Comparison of ENCODE assay signal across 8 mouse cellular contexts in the genomic region with DNA sequence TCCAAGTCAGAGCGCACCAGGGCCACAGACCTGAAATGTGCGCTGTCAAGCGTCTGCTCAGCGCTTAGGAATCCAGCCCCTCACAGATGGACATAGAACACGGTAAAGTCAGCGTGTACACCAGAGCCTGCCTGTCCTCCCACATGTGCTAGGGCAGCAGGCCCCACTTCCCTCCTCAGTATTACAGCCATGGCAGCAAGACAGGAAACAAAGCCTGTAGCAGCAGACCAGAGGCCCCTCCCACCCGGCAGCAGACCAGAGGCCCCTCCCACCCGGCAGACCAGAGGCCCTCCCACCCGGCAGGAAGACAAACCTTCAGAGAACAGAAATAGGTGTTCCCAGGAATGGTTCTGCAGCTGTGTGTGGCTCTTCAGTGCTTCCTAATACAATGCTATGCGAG. TPM values are rescaled to one million over a fixed set of nuclear protein-coding genes. Genes with fewer than 3 reads are reported as not detected.
DNase-seq lines count a peak whose midpoint lies in the region; ATAC-seq and TF ChIP-seq lines count a peak whose summit lies in the region.

No protein-coding gene starts in this region.

- H3K27ac ChIP-seq in hindbrain, embryonic 10.5 days, result peak overlapping the region; percentile 50
- H3K27ac ChIP-seq in hindbrain, embryonic 11.5 days (ENCODE audit: low read depth, low read length), result no peak overlapping the region
- H3K27ac ChIP-seq in bone marrow macrophage, adult 2 months (ENCODE audit: insufficient read depth, low read depth, low read length), result peak overlapping the region; percentile 59
- H3K27ac ChIP-seq in heart, embryonic 16.5 days (ENCODE audit: low read length), result peak overlapping the region; percentile 29; the same call in 1 of the 2 replicates
- peak overlapping the region; percentile 43; the same call in 1 of the 2 replicates for H3K27ac ChIP-seq in liver, embryonic 11.5 days (ENCODE audit: low read depth, low read length)
- H3K27ac ChIP-seq in stomach, embryonic 16.5 days (ENCODE audit: low read length), result peak overlapping the region; percentile 33; the same call in 1 of the 2 replicates

- TF ChIP-seq POLR2A in bone marrow macrophage, adult 2 months (IDR thresholded peaks at IDR 0.05; ENCODE audit: borderline replicate concordance, low read depth, low read length), result no peak

- H3K36me3 ChIP-seq in hindbrain, embryonic 10.5 days, result peaks cover 66% of the 10 kb centered on the region
- peaks cover 10% of the 10 kb centered on the region for H3K36me3 ChIP-seq in hindbrain, embryonic 11.5 days (ENCODE audit: control insufficient read depth, insufficient read depth, low read length)
- peaks cover 17% of the 10 kb centered on the region for H3K36me3 ChIP-seq in heart, embryonic 16.5 days (ENCODE audit: control insufficient read depth, insufficient read depth)
- peaks cover 47% of the 10 kb centered on the region for H3K36me3 ChIP-seq in liver, embryonic 11.5 days (ENCODE audit: control insufficient read depth, insufficient read depth, low read length)
- peaks cover 20% of the 10 kb centered on the region for H3K36me3 ChIP-seq in stomach, embryonic 16.5 days (ENCODE audit: control insufficient read depth, insufficient read depth, low read length)

- TF ChIP-seq CTCF in bone marrow macrophage, adult 2 months (IDR thresholded peaks at IDR 0.05; ENCODE audit: low read depth, low read length), result no peak

- H3K4me1 ChIP-seq in hindbrain, embryonic 10.5 days (replicated peaks), result peaks cover 42% of the 10 kb centered on the region
- H3K4me1 ChIP-seq in hindbrain, embryonic 11.5 days (replicated peaks; ENCODE audit: control insufficient read depth, insufficient read depth, low read length), result peaks cover 13% of the 10 kb centered on the region
- H3K4me1 ChIP-seq in bone marrow macrophage, adult 2 months (ENCODE audit: control insufficient read depth, insufficient read depth, low read length), result peaks cover 23% of the 10 kb centered on the region
- H3K4me1 ChIP-seq in heart, embryonic 16.5 days (ENCODE audit: control insufficient read depth, insufficient read depth, low read length), result peaks cover 32% of the 10 kb centered on the region
- peaks cover 36% of the 10 kb centered on the region for H3K4me1 ChIP-seq in liver, embryonic 11.5 days (replicated peaks; ENCODE audit: control insufficient read depth, insufficient read depth, low read length)
- H3K4me1 ChIP-seq in stomach, embryonic 16.5 days (ENCODE audit: control insufficient read depth, insufficient read depth, low read length), result peaks cover 35% of the 10 kb centered on the region

- H3K4me2 ChIP-seq in hindbrain, embryonic 11.5 days (replicated peaks; ENCODE audit: low read depth, low read length), result no peak overlapping the region
- peak overlapping the region; percentile 45 for H3K4me2 ChIP-seq in heart, embryonic 16.5 days (ENCODE audit: low read depth, low read length)
- H3K4me2 ChIP-seq in liver, embryonic 11.5 days, result peak overlapping the region; percentile 92
- peak overlapping the region; percentile 40 for H3K4me2 ChIP-seq in stomach, embryonic 16.5 days (ENCODE audit: low read depth, low read length)

- WGBS in hindbrain, embryonic 10.5 days, result 50% methylated on average over 10 of the region's 10 CpGs
- WGBS in hindbrain, embryonic 11.5 days, result 51% methylated on average over 10 of the region's 10 CpGs
- WGBS in heart, embryonic 16.5 days, result 37% methylated on average over 10 of the region's 10 CpGs
- WGBS in liver, embryonic 11.5 days, result 31% methylated on average over 10 of the region's 10 CpGs
- 34% methylated on average over 10 of the region's 10 CpGs for WGBS in stomach, embryonic 16.5 days

- H3K27me3 ChIP-seq in hindbrain, embryonic 10.5 days (ENCODE audit: insufficient read depth, poor library complexity, severe bottlenecking), result no peaks in the 10 kb centered on the region
- no peaks in the 10 kb centered on the region for H3K27me3 ChIP-seq in hindbrain, embryonic 11.5 days (ENCODE audit: control insufficient read depth, insufficient read depth, low read length)
- no peaks in the 10 kb centered on the region for H3K27me3 ChIP-seq in heart, embryonic 16.5 days (ENCODE audit: control insufficient read depth, insufficient read depth, low read length)
- no peaks in the 10 kb centered on the region for H3K27me3 ChIP-seq in liver, embryonic 11.5 days (replicated peaks; ENCODE audit: control insufficient read depth, insufficient read depth, low read length)
- H3K27me3 ChIP-seq in stomach, embryonic 16.5 days (ENCODE audit: control insufficient read depth, insufficient read depth, low read length), result no peaks in the 10 kb centered on the region

- peak overlapping the region; percentile 34 for H3K4me3 ChIP-seq in hindbrain, embryonic 10.5 days
- no peak overlapping the region for H3K4me3 ChIP-seq in hindbrain, embryonic 11.5 days (ENCODE audit: low read depth, low read length)
- H3K4me3 ChIP-seq in bone marrow macrophage, adult 2 months (ENCODE audit: insufficient read depth, low read length), result peak overlapping the region; percentile 64
- H3K4me3 ChIP-seq in heart, embryonic 16.5 days (ENCODE audit: low read length), result peak overlapping the region; percentile 19; the same call in 1 of the 2 replicates
- H3K4me3 ChIP-seq in liver, embryonic 11.5 days (ENCODE audit: low read depth, low read length), result peak overlapping the region; percentile 88
- H3K4me3 ChIP-seq in stomach, embryonic 16.5 days (replicated peaks; ENCODE audit: low read length), result peak overlapping the region; percentile 26

- no peaks in the 10 kb centered on the region for H3K9me3 ChIP-seq in hindbrain, embryonic 10.5 days
- no peaks in the 10 kb centered on the region for H3K9me3 ChIP-seq in hindbrain, embryonic 11.5 days (ENCODE audit: control insufficient read depth, low read length)
- no peaks in the 10 kb centered on the region for H3K9me3 ChIP-seq in heart, embryonic 16.5 days (replicated peaks; ENCODE audit: control insufficient read depth, low read length)
- no peaks in the 10 kb centered on the region for H3K9me3 ChIP-seq in liver, embryonic 11.5 days (ENCODE audit: control insufficient read depth, low read length)
- no peaks in the 10 kb centered on the region for H3K9me3 ChIP-seq in stomach, embryonic 16.5 days (replicated peaks; ENCODE audit: control insufficient read depth, low read length)

- no peak overlapping the region for H3K9ac ChIP-seq in hindbrain, embryonic 11.5 days (ENCODE audit: low read depth, low read length)
- H3K9ac ChIP-seq in heart, embryonic 16.5 days (ENCODE audit: low read length), result 0 out of 2 replicates have a peak overlapping the region, but pooled peaks have one; percentile 3
- H3K9ac ChIP-seq in liver, embryonic 11.5 days (ENCODE audit: low read depth, low read length), result peak overlapping the region; percentile 39
- H3K9ac ChIP-seq in stomach, embryonic 16.5 days (ENCODE audit: low read length), result peak overlapping the region; percentile 56

- no peak for ATAC-seq in hindbrain, embryonic 11.5 days (ENCODE audit: low FRiP score)
- ATAC-seq in heart, embryonic 16.5 days (replicated peaks; ENCODE audit: extremely low read depth, insufficient read depth, low FRiP score), result peak; percentile 23; the same call in 1 of the 2 replicates
- ATAC-seq in liver, embryonic 11.5 days (replicated peaks; ENCODE audit: low FRiP score), result peak; percentile 37; the same call in 1 of the 2 replicates
- ATAC-seq in stomach, embryonic 16.5 days (ENCODE audit: insufficient read depth, low FRiP score), result peak; percentile 21; the same call in 1 of the 2 replicates

- DNase-seq in hindbrain, embryonic 10.5 days (ENCODE audit: low spot score), result peak; percentile 43
- DNase-seq in hindbrain, embryonic 11.5 days (ENCODE audit: low spot score), result no peak
- DNase-seq in liver, embryonic 11.5 days (ENCODE audit: low spot score), result peak; percentile 70
- no peak for DNase-seq in layer of hippocampus, postnatal 25 days (ENCODE audit: extremely low spot score in 1 of 2, low spot score in 1 of 2)
- DNase-seq in layer of hippocampus, adult 18-20 months (ENCODE audit: low spot score in 2 of 2), result no peak

RNA-seq across cellular contexts. Expression of a gene that starts 3.1 kb away (rescaled TPM):
- 333 and 374 TPM in 2 replicates for polyA plus RNA-seq in hindbrain, embryonic 10.5 days (2016; fragmentation: Nextera tagmentation; extraction: Ambion mirVana)
- 306 and 307 TPM in 2 replicates for polyA plus RNA-seq in hindbrain, embryonic 11.5 days (2014; fragmentation: Nextera tagmentation; extraction: Ambion mirVana)
- polyA plus RNA-seq in bone marrow macrophage, adult 2 months (2012; ENCODE audit: insufficient read depth, insufficient read length, missing spikeins), result 104 and 110 TPM in 2 replicates
- polyA plus RNA-seq in heart, embryonic 16.5 days (2015; fragmentation: Nextera tagmentation; extraction: Ambion mirVana), result 226 and 279 TPM in 2 replicates
- polyA plus RNA-seq in liver, embryonic 11.5 days (2014; fragmentation: Nextera tagmentation; extraction: Ambion mirVana), result 334 and 347 TPM in 2 replicates
- 250 TPM in 2 replicates for polyA plus RNA-seq in stomach, embryonic 16.5 days (2015; fragmentation: Nextera tagmentation; extraction: Ambion mirVana)
- total RNA-seq in layer of hippocampus, postnatal 25 days (2021), result 100 to 1,000 TPM; 144 to 156 TPM
- 100 to 1,000 TPM; 163 TPM for total RNA-seq in layer of hippocampus, adult 18-20 months (2021)

RNA-seq across cellular contexts. Expression of a gene that starts 15.7 kb away (rescaled TPM):
- polyA plus RNA-seq in hindbrain, embryonic 10.5 days (2016; fragmentation: Nextera tagmentation; extraction: Ambion mirVana), result 15.3 and 15.5 TPM in 2 replicates
- polyA plus RNA-seq in hindbrain, embryonic 11.5 days (2014; fragmentation: Nextera tagmentation; extraction: Ambion mirVana), result 6.9 and 8.0 TPM in 2 replicates
- polyA plus RNA-seq in bone marrow macrophage, adult 2 months (2012; ENCODE audit: insufficient read depth, insufficient read length, missing spikeins), result 46.3 and 47.1 TPM in 2 replicates
- 15.8 and 16.2 TPM in 2 replicates for polyA plus RNA-seq in heart, embryonic 16.5 days (2015; fragmentation: Nextera tagmentation; extraction: Ambion mirVana)
- polyA plus RNA-seq in liver, embryonic 11.5 days (2014; fragmentation: Nextera tagmentation; extraction: Ambion mirVana), result 11.5 and 13.8 TPM in 2 replicates
- 16.7 and 18.2 TPM in 2 replicates for polyA plus RNA-seq in stomach, embryonic 16.5 days (2015; fragmentation: Nextera tagmentation; extraction: Ambion mirVana)
- total RNA-seq in layer of hippocampus, postnatal 25 days (2021), result 10 to 100 TPM; 12.7 to 16.4 TPM
- 10 to 100 TPM; 13.5 to 15.3 TPM for total RNA-seq in layer of hippocampus, adult 18-20 months (2021)

RNA-seq across cellular contexts. Expression of a gene that starts 18.8 kb away (rescaled TPM):
- polyA plus RNA-seq in hindbrain, embryonic 10.5 days (2016; fragmentation: Nextera tagmentation; extraction: Ambion mirVana), result 3.7 and 6.5 TPM in 2 replicates
- polyA plus RNA-seq in hindbrain, embryonic 11.5 days (2014; fragmentation: Nextera tagmentation; extraction: Ambion mirVana), result 5.2 and 5.7 TPM in 2 replicates
- polyA plus RNA-seq in bone marrow macrophage, adult 2 months (2012; ENCODE audit: insufficient read depth, insufficient read length, missing spikeins), result 13.2 and 14.2 TPM in 2 replicates
- 15.0 and 16.7 TPM in 2 replicates for polyA plus RNA-seq in heart, embryonic 16.5 days (2015; fragmentation: Nextera tagmentation; extraction: Ambion mirVana)
- 5.3 and 5.4 TPM in 2 replicates for polyA plus RNA-seq in liver, embryonic 11.5 days (2014; fragmentation: Nextera tagmentation; extraction: Ambion mirVana)
- 4.7 TPM in 2 replicates for polyA plus RNA-seq in stomach, embryonic 16.5 days (2015; fragmentation: Nextera tagmentation; extraction: Ambion mirVana)
- total RNA-seq in layer of hippocampus, postnatal 25 days (2021), result 10 to 100 TPM; 74.0 to 85.1 TPM
- total RNA-seq in layer of hippocampus, adult 18-20 months (2021), result 10 to 100 TPM; 83.4 to 86.6 TPM

RNA-seq across cellular contexts. Expression of a gene that starts 54.9 kb away (rescaled TPM):
- polyA plus RNA-seq in hindbrain, embryonic 10.5 days (2016; fragmentation: Nextera tagmentation; extraction: Ambion mirVana), result 94.3 and 103 TPM in 2 replicates
- 60.2 and 60.7 TPM in 2 replicates for polyA plus RNA-seq in hindbrain, embryonic 11.5 days (2014; fragmentation: Nextera tagmentation; extraction: Ambion mirVana)
- 31.2 and 35.4 TPM in 2 replicates for polyA plus RNA-seq in bone marrow macrophage, adult 2 months (2012; ENCODE audit: insufficient read depth, insufficient read length, missing spikeins)
- polyA plus RNA-seq in heart, embryonic 16.5 days (2015; fragmentation: Nextera tagmentation; extraction: Ambion mirVana), result 41.4 and 49.3 TPM in 2 replicates
- 89.8 and 94.0 TPM in 2 replicates for polyA plus RNA-seq in liver, embryonic 11.5 days (2014; fragmentation: Nextera tagmentation; extraction: Ambion mirVana)
- 40.3 and 40.8 TPM in 2 replicates for polyA plus RNA-seq in stomach, embryonic 16.5 days (2015; fragmentation: Nextera tagmentation; extraction: Ambion mirVana)
- total RNA-seq in layer of hippocampus, postnatal 25 days (2021), result 10 to 100 TPM; 28.4 to 34.7 TPM
- total RNA-seq in layer of hippocampus, adult 18-20 months (2021), result 10 to 100 TPM; 32.9 TPM

RNA-seq across cellular contexts. Expression of a gene that starts 54.9 kb away (rescaled TPM):
- 2.9 and 3.7 TPM in 2 replicates for polyA plus RNA-seq in hindbrain, embryonic 10.5 days (2016; fragmentation: Nextera tagmentation; extraction: Ambion mirVana)
- polyA plus RNA-seq in hindbrain, embryonic 11.5 days (2014; fragmentation: Nextera tagmentation; extraction: Ambion mirVana), result 2.0 and 2.3 TPM in 2 replicates
- 0.56 and 1.3 TPM in 2 replicates for polyA plus RNA-seq in bone marrow macrophage, adult 2 months (2012; ENCODE audit: insufficient read depth, insufficient read length, missing spikeins)
- 2.0 and 2.3 TPM in 2 replicates for polyA plus RNA-seq in heart, embryonic 16.5 days (2015; fragmentation: Nextera tagmentation; extraction: Ambion mirVana)
- polyA plus RNA-seq in liver, embryonic 11.5 days (2014; fragmentation: Nextera tagmentation; extraction: Ambion mirVana), result 4.2 and 4.3 TPM in 2 replicates
- 1.2 and 2.1 TPM in 2 replicates for polyA plus RNA-seq in stomach, embryonic 16.5 days (2015; fragmentation: Nextera tagmentation; extraction: Ambion mirVana)
- 1 to 10 TPM; 2.4 to 2.7 TPM for total RNA-seq in layer of hippocampus, postnatal 25 days (2021)
- total RNA-seq in layer of hippocampus, adult 18-20 months (2021), result 1 to 10 TPM; 2.2 to 2.7 TPM

Comparison
In these comparisons a context has a peak if more than half of its experiments do, and no peak if none do; other contexts are left out.
1. DNase-seq: peak in hindbrain, embryonic 10.5 days (single experiment) and liver, embryonic 11.5 days (single experiment); none in hindbrain, embryonic 11.5 days (single experiment), layer of hippocampus, postnatal 25 days (0 of 2) and layer of hippocampus, adult 18-20 months (0 of 2).